Mouse (Mus musculus) spleen, postnatal 36 days (tissue): ENCODE data around the gene Prpf38b.
A peak's percentile ranks its signal among the peaks of the same experiment; 100 is the strongest.

Source experiments
- DNase-seq, 2 experiments: peaks; one replicate each; pipeline ENCODE4 v3.0.0; 2022; ENCODE audit warnings: low spot score in 2 of 2, mixed read lengths in 1 of 2

The Prpf38b gene

DNA sequence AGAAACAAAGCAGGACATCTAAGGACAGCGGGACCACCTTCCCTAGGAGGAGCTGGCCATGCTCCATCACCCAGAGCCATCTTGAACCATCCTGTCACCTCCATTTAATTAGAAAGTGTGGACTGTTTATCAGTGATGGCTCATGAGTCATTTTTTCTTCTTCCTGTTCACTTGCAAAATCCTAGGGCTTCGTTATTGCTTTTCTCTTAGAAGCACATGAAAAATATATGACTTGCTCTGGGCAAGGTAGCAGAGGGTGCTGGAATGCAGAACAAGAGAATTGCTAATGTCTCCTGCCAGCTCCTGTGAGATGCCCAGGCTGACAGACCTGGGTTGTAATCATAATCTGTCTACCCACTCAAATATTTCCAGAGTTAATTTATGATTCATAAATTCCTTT is 50.7 kb downstream of the Prpf38b start:
- DNase-seq: no peak

- no peak for DNase-seq
These were observed 53.2 kb downstream of the Prpf38b start for GRCm38 (mm10) chr3:108858231-108858770.

GRCm38 (mm10) chr3:108857714-108858113 is 53.8 kb downstream of the Prpf38b start:
- DNase-seq: no peak

- no peak for DNase-seq
These were observed 54.4 kb downstream of the Prpf38b start for GRCm38 (mm10) chr3:108857124-108857470.

GRCm38 (mm10) chr3:108856386-108857123 is 55.0 kb downstream of the Prpf38b start:
- peak; percentile 62 to 65 for DNase-seq

- DNase-seq: peak; percentile 38 to 46
These were observed 55.7 kb downstream of the Prpf38b start for GRCm38 (mm10) chr3:108855864-108856263.

DNA sequence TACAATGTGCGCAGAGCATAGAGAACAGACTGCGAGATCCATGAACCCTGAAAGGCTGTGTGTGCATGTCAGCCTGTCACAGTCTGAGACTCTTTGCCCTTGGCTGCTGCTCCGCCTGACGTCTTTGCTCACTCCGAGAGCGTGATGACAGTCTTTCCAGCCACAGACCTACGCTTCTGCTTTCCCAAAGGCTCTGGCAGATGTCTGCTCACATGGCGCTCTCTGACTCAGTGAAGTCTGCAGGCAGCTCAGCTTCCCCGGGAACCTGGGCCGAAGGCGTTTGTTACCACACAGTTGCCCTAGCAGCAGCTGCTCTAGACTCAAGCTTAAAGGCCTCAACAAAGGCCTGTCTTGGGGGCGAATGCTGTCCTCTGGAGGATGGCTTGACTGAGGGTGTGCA is 56.2 kb downstream of the Prpf38b start:
- no peak for DNase-seq

GRCm38 (mm10) chr3:108853266-108853665 is 58.3 kb downstream of the Prpf38b start:
- DNase-seq: no peak
